Comparison of ENCODE assay signal across 26 mouse cellular contexts in genomic region chr16:73082420-73082819, GRCm38 (mm10).
"Had no signal": no experiment of that assay in that cellular context is flagged by ENCODE, and none has a peak within 500 bp of the region (broad histone marks: within the 10 kb centered on the region; RNA-seq: fewer than 3 reads in every experiment).

No protein-coding gene starts in this region.

- H3K4me3 ChIP-seq: gastrocnemius, adult 2 months; heart, embryonic 10.5 days; heart, embryonic 12.5 days; hindbrain, embryonic 10.5 days; hindbrain, embryonic 12.5 days; intestine, embryonic 15.5 days; layer of hippocampus, adult 2 months; left cerebral cortex, adult 2 months; limb, embryonic 13.5 days; limb, embryonic 15.5 days; liver, embryonic 12.5 days had no signal

- ATAC-seq: hindbrain, embryonic 16.5 days; inflammation-experienced regulatory T-cells, adult 6 months; intestine, embryonic 15.5 days; intestine, postnatal 0 days; liver, embryonic 12.5 days had no signal

- DNase-seq: gastrocnemius, adult 2 months; gastrocnemius, postnatal 10 days; gastrocnemius, postnatal 25 days; heart, adult 18-20 months; heart, postnatal 10 days; heart, postnatal 4 days; kidney, adult 18-20 months; kidney, adult 8-10 months; kidney, postnatal 10 days; kidney, postnatal 25 days; kidney, postnatal 4 days had no signal

- H3K27ac ChIP-seq: gastrocnemius, adult 2 months; heart, embryonic 10.5 days; hindbrain, embryonic 10.5 days; hindbrain, embryonic 12.5 days; hindbrain, embryonic 14.5 days; intestine, embryonic 15.5 days; layer of hippocampus, adult 2 months; left cerebral cortex, adult 2 months; limb, embryonic 13.5 days; limb, embryonic 15.5 days; liver, embryonic 12.5 days; liver, embryonic 14.5 days had no signal

- H3K9me3 ChIP-seq: heart, embryonic 10.5 days; heart, embryonic 12.5 days; hindbrain, embryonic 10.5 days; hindbrain, embryonic 12.5 days; intestine, embryonic 15.5 days; limb, embryonic 13.5 days; limb, embryonic 15.5 days; liver, embryonic 12.5 days had no signal

- H3K4me1 ChIP-seq: heart, embryonic 10.5 days; heart, embryonic 12.5 days; hindbrain, embryonic 10.5 days; hindbrain, embryonic 12.5 days; intestine, embryonic 15.5 days; limb, embryonic 15.5 days; liver, embryonic 12.5 days had no signal

- H3K9ac ChIP-seq: heart, embryonic 12.5 days; hindbrain, embryonic 12.5 days; hindbrain, embryonic 14.5 days; intestine, embryonic 15.5 days; limb, embryonic 13.5 days; limb, embryonic 15.5 days; liver, embryonic 12.5 days; liver, embryonic 14.5 days had no signal

- H3K36me3 ChIP-seq: heart, embryonic 10.5 days; heart, embryonic 12.5 days; hindbrain, embryonic 10.5 days; hindbrain, embryonic 12.5 days; intestine, embryonic 15.5 days; limb, embryonic 13.5 days; limb, embryonic 15.5 days; liver, embryonic 12.5 days had no signal

- H3K4me2 ChIP-seq: heart, embryonic 12.5 days; hindbrain, embryonic 12.5 days; hindbrain, embryonic 14.5 days; intestine, embryonic 15.5 days; limb, embryonic 13.5 days; limb, embryonic 15.5 days; liver, embryonic 12.5 days had no signal

- H3K27me3 ChIP-seq: heart, embryonic 12.5 days; hindbrain, embryonic 12.5 days; intestine, embryonic 15.5 days; limb, embryonic 13.5 days; limb, embryonic 15.5 days; liver, embryonic 12.5 days had no signal
